Mouse (Mus musculus) thymus, adult 2 months (tissue): Measurements from ENCODE around the gene Crocc2.

Experiments used
- CTCF ChIP-seq: fragments of 200-500 bp; IDR thresholded peaks from 2 replicates; pipeline ENCODE4 v1.5.1; 2012; ENCODE audit warnings: mild to moderate bottlenecking, control low read depth, low read length, moderate library complexity, borderline replicate concordance; ENCODE audit not compliant: control insufficient read depth, poor library complexity, insufficient read depth; ENCODE audit errors: extremely low read depth
- POLR2A ChIP-seq: fragments of 200-500 bp; IDR thresholded peaks from 2 replicates; pipeline ENCODE4 v1.6.1; 2012; ENCODE audit warnings: mild to moderate bottlenecking, low read length, control low read depth, moderate library complexity; ENCODE audit not compliant: control insufficient read depth, poor library complexity, insufficient read depth; ENCODE audit errors: extremely low read depth

- TF ChIP-seq POLR2A (no peak), CTCF (no peak)
These were observed 69.2 kb downstream of the Crocc2 start for GRCm38 (mm10) chr1:93237676-93238075.
